Mouse (Mus musculus) embryonic facial prominence, embryonic 10.5 days (tissue): ENCODE measurements around the gene Gm15140. TPM values are rescaled to one million over a fixed set of nuclear protein-coding genes. Genes with fewer than 3 reads are reported as not detected.
"Not testable (repeated sequence)": the region's sequence is repeated elsewhere in the genome, so short reads cannot be mapped to it uniquely, and the experiment has no call there.

Experiments
- DNase-seq: peaks from one replicate; pipeline ENCODE4 v3.0.0-alpha.2; 2017; ENCODE audit warnings: low spot score
- H3K27ac ChIP-seq: fragments of 300-500 bp; sonication (generic); replicated peaks from 2 replicates; pipeline ENCODE4 v1.5.1; 2016; ENCODE audit warnings: mild to moderate bottlenecking
- H3K27me3 ChIP-seq: fragments of 300-500 bp; sonication (generic); replicated peaks from 2 replicates; pipeline ENCODE4 v1.6.1; 2016; ENCODE audit warnings: low read depth, mild to moderate bottlenecking; ENCODE audit not compliant: poor library complexity, severe bottlenecking
- H3K36me3 ChIP-seq: fragments of 300-500 bp; sonication (generic); replicated peaks from 2 replicates; pipeline ENCODE4 v1.6.1; 2016; ENCODE audit warnings: mild to moderate bottlenecking, moderate library complexity
- H3K4me1 ChIP-seq: fragments of 300-500 bp; sonication (generic); 2 replicates; pipeline ENCODE4 v1.6.1; 2016
- H3K4me3 ChIP-seq: fragments of 300-500 bp; sonication (generic); 2 replicates; pipeline ENCODE4 v1.5.1; 2016; ENCODE audit warnings: mild to moderate bottlenecking, moderate library complexity
- H3K9me3 ChIP-seq: fragments of 300-500 bp; sonication (generic); 2 replicates; pipeline ENCODE4 v1.6.1; 2016; ENCODE audit warnings: mild to moderate bottlenecking
- WGBS: fragments of 180-500 bp; shearing (Covaris S2); methylation state at CpG from one replicate; pipeline ENCODE4 v1.1.7; 2016; 5-methylcytosine and 5-hydroxymethylcytosine counted together
- polyA plus RNA-seq: library from polyadenylated mRNA; unstranded; fragments of >200 nt; fragmentation: Nextera tagmentation; extraction: Ambion mirVana; gene quantifications from 2 replicates; pipeline ENCODE4 v1.2.1, GENCODE M21; 2016

The Gm15140 gene
- not detected in 2 replicates for polyA plus RNA-seq

GRCm38 (mm10) chrX:154120585-154120984 is at the start of gene Gm15140:
Gene Gm15140 (minus strand): TSS chrX:154120685.
- H3K4me1 ChIP-seq, H3K9me3 ChIP-seq, DNase-seq, H3K27ac ChIP-seq, H3K27me3 ChIP-seq, H3K4me3 ChIP-seq, H3K36me3 ChIP-seq: not testable (repeated sequence)
- WGBS, result 76% methylated on average over 1 of the region's 1 CpGs

Other genes starting within 250 kb of the Gm15140 start
- not detected in 2 replicates for gene Samt1, start 108.0 kb downstream of the Gm15140 start, polyA plus RNA-seq
- not detected in 2 replicates for gene 4921511M17Rik, start 86.9 kb downstream of the Gm15140 start, polyA plus RNA-seq
- gene Gm10057, start 65.6 kb downstream of the Gm15140 start, polyA plus RNA-seq, result not detected in 2 replicates
- gene 4930524N10Rik, start 222.7 kb upstream of the Gm15140 start, polyA plus RNA-seq, result not detected in 2 replicates